Mouse (Mus musculus): Measurements from ENCODE around the gene Cdca8. TPM values are rescaled to one million over a fixed set of nuclear protein-coding genes. Genes with fewer than 3 reads are reported as not detected.
A peak's percentile ranks its signal among the peaks of the same experiment; 100 is the strongest.
"Not testable (repeated sequence)": the region's sequence is repeated elsewhere in the genome, so short reads cannot be mapped to it uniquely, and the experiment has no call there.

Gene Cdca8
- polyA plus RNA-seq (2015; fragmentation: Nextera tagmentation; extraction: Ambion mirVana), result 26.3 and 28.1 TPM in 2 replicates

GRCm38 (mm10) chr4:124939211-124939610 lies at the start of gene Cdca8:
TSS of gene Cdca8 (minus strand) at chr4:124939311.
- H3K9ac ChIP-seq (ENCODE audit: low read depth, low read length); ATAC-seq; H3K27me3 ChIP-seq (replicated peaks; ENCODE audit: control insufficient read depth, insufficient read depth, low read length); H3K27ac ChIP-seq (ENCODE audit: low read depth, low read length); H3K9me3 ChIP-seq (ENCODE audit: control insufficient read depth); H3K4me1 ChIP-seq (replicated peaks; ENCODE audit: control insufficient read depth, insufficient read depth, low read length); H3K4me2 ChIP-seq (replicated peaks; ENCODE audit: low read depth); H3K4me3 ChIP-seq (ENCODE audit: low read depth, low read length): not testable (repeated sequence)
- 87% methylated on average over 3 of the region's 4 CpGs for whole genome bisulfite sequencing
- peaks cover 18% of the 10 kb centered on the region; the same call in 1 of the 2 replicates for H3K36me3 ChIP-seq (ENCODE audit: control insufficient read depth, insufficient read depth)

- H3K9me3 ChIP-seq (ENCODE audit: control insufficient read depth), result no peaks in the 10 kb centered on the region
- H3K27me3 ChIP-seq (replicated peaks; ENCODE audit: control insufficient read depth, insufficient read depth, low read length), result peaks cover 78% of the 10 kb centered on the region
- 19% methylated on average over 9 of the region's 9 CpGs for WGBS
- no peaks in the 10 kb centered on the region for H3K4me1 ChIP-seq (replicated peaks; ENCODE audit: control insufficient read depth, insufficient read depth, low read length)
- ATAC-seq, result no peak
- TF ChIP-seq CTCF (IDR thresholded peaks at IDR 0.05; ENCODE audit: low read depth), result no peak
- H3K4me3 ChIP-seq (ENCODE audit: low read depth, low read length), result no peak overlapping the region
- no peak overlapping the region for H3K9ac ChIP-seq (ENCODE audit: low read depth, low read length)
- H3K36me3 ChIP-seq (ENCODE audit: control insufficient read depth, insufficient read depth), result no peaks in the 10 kb centered on the region
- no peak overlapping the region for H3K27ac ChIP-seq (ENCODE audit: low read depth, low read length)
- no peak overlapping the region for H3K4me2 ChIP-seq (replicated peaks; ENCODE audit: low read depth)
These were observed 49.3 kb upstream of the Cdca8 start for GRCm38 (mm10) chr4:124988382-124988781.

DNA sequence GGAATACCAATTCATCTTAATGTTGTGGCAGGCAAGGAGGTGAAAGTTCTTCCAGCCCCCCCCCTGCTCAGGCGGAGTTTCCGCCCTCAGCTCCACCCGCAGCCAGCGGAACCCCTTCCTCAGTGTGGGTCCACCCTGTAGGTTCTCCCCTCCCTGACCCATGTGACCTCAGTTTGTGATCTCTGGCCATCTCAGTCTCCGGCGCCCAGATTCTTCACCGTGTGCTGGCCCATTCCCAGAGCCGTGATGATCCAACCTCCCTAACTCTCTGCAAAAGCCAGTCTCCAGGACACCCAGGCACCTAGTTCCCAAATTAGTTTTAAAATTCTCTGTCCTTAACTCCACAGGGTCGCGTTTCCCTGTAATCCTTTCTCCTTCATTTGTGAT lies 48.6 kb upstream of the Cdca8 start:
- H3K9ac ChIP-seq (ENCODE audit: low read depth, low read length), result no peak overlapping the region
- H3K4me1 ChIP-seq (replicated peaks; ENCODE audit: control insufficient read depth, insufficient read depth, low read length), result no peaks in the 10 kb centered on the region
- H3K27ac ChIP-seq (ENCODE audit: low read depth, low read length), result no peak overlapping the region
- H3K4me3 ChIP-seq (ENCODE audit: low read depth, low read length), result no peak overlapping the region
- no peak for TF ChIP-seq CTCF (IDR thresholded peaks at IDR 0.05; ENCODE audit: low read depth)
- ATAC-seq, result no peak
- H3K27me3 ChIP-seq (replicated peaks; ENCODE audit: control insufficient read depth, insufficient read depth, low read length), result peaks cover 79% of the 10 kb centered on the region
- no peaks in the 10 kb centered on the region for H3K9me3 ChIP-seq (ENCODE audit: control insufficient read depth)
- H3K4me2 ChIP-seq (replicated peaks; ENCODE audit: low read depth), result no peak overlapping the region
- WGBS, result 13% methylated on average over 10 of the region's 10 CpGs
- H3K36me3 ChIP-seq (ENCODE audit: control insufficient read depth, insufficient read depth), result no peaks in the 10 kb centered on the region

DNA sequence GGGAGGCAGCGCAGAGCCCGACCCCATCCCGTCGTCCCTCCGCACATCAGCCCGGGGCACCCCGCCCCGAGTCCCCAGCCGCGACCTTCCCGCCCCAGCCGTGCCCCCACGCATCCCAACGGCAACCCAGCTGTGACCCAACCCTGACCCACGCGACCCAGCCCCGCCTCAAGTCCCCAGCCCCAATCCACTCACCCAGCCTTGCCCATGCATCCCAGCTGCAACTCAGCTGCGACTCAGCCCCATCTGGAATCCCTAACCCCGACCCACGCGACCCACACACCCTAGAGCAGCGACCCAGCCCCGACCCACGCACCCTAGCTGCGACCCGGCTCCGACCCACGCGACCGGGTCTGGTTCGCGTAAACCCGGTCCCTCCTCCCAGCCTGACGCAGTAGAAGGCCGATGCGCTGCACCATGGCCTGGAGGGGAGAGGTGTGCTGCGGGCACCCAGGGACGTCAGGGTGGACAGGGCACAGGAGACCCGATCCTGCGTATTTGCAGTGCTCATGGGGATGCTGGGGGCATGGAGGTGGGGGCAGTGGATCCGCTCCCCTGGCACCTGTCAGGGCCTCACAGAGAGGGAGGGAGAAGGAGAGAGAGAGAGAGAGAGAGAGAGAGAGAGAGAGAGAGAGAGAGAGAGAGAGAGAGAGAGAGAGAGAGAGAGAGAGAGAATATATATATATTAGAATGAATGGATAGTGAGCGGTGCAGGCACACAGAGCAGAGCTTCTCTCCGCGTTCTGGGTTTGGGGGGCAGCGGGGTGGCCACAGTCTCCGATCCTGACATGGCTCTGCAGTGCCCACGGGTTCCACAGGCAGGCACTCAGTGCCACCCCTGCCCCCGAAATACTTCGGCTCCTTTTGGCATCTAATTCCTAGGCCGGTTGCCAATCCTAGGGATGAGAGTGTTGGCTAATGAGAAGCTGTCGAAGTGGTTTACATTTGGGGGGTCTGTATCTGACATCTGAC lies 47.9 kb upstream of the Cdca8 start:
- Histone ChIP-seq H3K4me2 (replicated peaks; ENCODE audit: low read depth) (peak overlapping the region; percentile 79), H3K4me3 (ENCODE audit: low read depth, low read length) (peak overlapping the region; percentile 41), H3K9me3 (ENCODE audit: control insufficient read depth) (no peaks in the 10 kb centered on the region), H3K27ac (ENCODE audit: low read depth, low read length) (no peak overlapping the region), H3K27me3 (replicated peaks; ENCODE audit: control insufficient read depth, insufficient read depth, low read length) (peaks cover 79% of the 10 kb centered on the region), H3K36me3 (ENCODE audit: control insufficient read depth, insufficient read depth) (no peaks in the 10 kb centered on the region), H3K4me1 (replicated peaks; ENCODE audit: control insufficient read depth, insufficient read depth, low read length) (no peaks in the 10 kb centered on the region), H3K9ac (ENCODE audit: low read depth, low read length) (no peak overlapping the region)
- no peak for ATAC-seq
- WGBS, result 6% methylated on average over 37 of the region's 51 CpGs
- TF ChIP-seq CTCF (IDR thresholded peaks at IDR 0.05; ENCODE audit: low read depth), result no peak

- Histone ChIP-seq H3K27ac (ENCODE audit: low read depth, low read length) (no peak within 1 kb of the TSS), H3K27me3 (replicated peaks; ENCODE audit: control insufficient read depth, insufficient read depth, low read length) (peaks cover 73% of the 10 kb centered on the region), H3K9ac (ENCODE audit: low read depth, low read length) (0 out of 2 replicates have a peak within 1 kb of the TSS, but pooled peaks have one; percentile 37), H3K9me3 (ENCODE audit: control insufficient read depth) (no peaks in the 10 kb centered on the region), H3K4me2 (replicated peaks; ENCODE audit: low read depth) (peak within 1 kb of the TSS; percentile 79), H3K4me1 (replicated peaks; ENCODE audit: control insufficient read depth, insufficient read depth, low read length) (no peaks in the 10 kb centered on the region), H3K36me3 (ENCODE audit: control insufficient read depth, insufficient read depth) (no peaks in the 10 kb centered on the region), H3K4me3 (ENCODE audit: low read depth, low read length) (peak within 1 kb of the TSS; percentile 41)
- 2% methylated on average over 39 of the region's 62 CpGs for WGBS
- ATAC-seq, result 0 out of 2 replicates have a peak, but pooled peaks have one; percentile 34
- no peak for TF ChIP-seq CTCF (IDR thresholded peaks at IDR 0.05; ENCODE audit: low read depth)
These were observed 46.8 kb upstream of the Cdca8 start, which contains the start of gene Rspo1 for GRCm38 (mm10) chr4:124985671-124986602. TSS of gene Rspo1 (plus strand) at chr4:124986430.
